Mouse (Mus musculus): Measurements from ENCODE around the gene 9530077C05Rik. TPM values are rescaled to one million over a fixed set of nuclear protein-coding genes. Genes with fewer than 3 reads are reported as not detected.

Gene 9530077C05Rik
- total and polyA plus RNA-seq, 2 experiments from 2014 or later: 14.1 to 16.3 TPM

DNA sequence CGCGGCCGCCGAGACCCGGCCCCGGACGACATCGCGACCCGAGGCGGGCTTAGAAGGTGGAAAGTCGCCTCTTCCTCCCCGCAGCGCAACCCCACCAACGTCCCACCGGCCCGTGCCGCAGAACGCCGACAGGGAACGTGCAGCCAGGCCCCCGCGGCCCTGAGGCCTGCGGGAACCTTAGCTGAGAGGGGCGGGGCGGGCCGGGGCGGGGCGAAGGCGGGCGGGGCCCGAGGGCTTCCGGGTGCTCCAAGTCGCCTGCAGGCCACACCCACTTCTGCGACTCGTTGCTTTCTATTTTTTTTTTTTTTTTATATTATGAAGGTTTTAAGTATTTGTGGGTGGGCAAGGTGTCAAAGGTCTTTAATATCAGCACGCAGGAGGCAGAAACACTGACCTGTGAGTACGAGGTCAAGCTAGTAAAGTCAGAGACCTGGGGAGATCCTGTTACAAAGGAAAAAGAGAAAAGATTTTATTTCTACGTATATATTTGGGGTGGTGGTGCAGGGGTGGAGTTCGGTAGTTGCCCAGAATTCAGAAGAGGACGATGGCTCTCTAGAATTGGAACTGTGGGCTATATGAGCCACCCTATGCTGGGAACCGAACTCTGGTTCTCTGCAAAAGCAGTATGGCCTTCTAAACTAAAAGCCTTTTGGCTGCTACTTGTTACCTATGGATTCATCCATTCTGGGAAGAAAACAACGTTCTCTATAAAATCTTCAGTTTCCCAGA lies 57.0 kb downstream of the 9530077C05Rik start:
- DNase-seq (peak; percentile 85), ATAC-seq (peak; percentile 91)
- Histone ChIP-seq H3K27ac (ENCODE audit: low read depth, low read length) (peak overlapping the region; percentile 91), H3K9ac (peak overlapping the region; percentile 97), H3K4me1 (ENCODE audit: insufficient read depth) (no peaks in the 10 kb centered on the region), H3K9me3 (ENCODE audit: low read length) (no peaks in the 10 kb centered on the region), H3K4me3 (ENCODE audit: low read depth, low read length) (peak overlapping the region; percentile 74), H3K4me2 (ENCODE audit: low read depth) (peak overlapping the region; percentile 69), H3K27me3 (ENCODE audit: insufficient read depth, low read length) (no peaks in the 10 kb centered on the region), H3K36me3 (ENCODE audit: insufficient read depth) (0 out of 2 replicates have a peak, but pooled peaks cover 3% of the 10 kb centered on the region)
- WGBS: 5% methylated on average over 37 of the region's 43 CpGs
- no peak for TF ChIP-seq CTCF (IDR thresholded peaks at IDR 0.05; ENCODE audit: low read depth)

- no peak for TF ChIP-seq CTCF (IDR thresholded peaks at IDR 0.05; ENCODE audit: low read depth)
- no peaks in the 10 kb centered on the region for H3K4me1 ChIP-seq (ENCODE audit: insufficient read depth)
- H3K27me3 ChIP-seq (ENCODE audit: insufficient read depth, low read length): no peaks in the 10 kb centered on the region
- DNase-seq (no peak), ATAC-seq (no peak)
- peak overlapping the region; percentile 69; the same call in 1 of the 2 replicates for H3K4me2 ChIP-seq (ENCODE audit: low read depth)
- no peak overlapping the region for H3K27ac ChIP-seq (ENCODE audit: low read depth, low read length)
- H3K9ac ChIP-seq: no peak overlapping the region
- 76% methylated on average over 8 of the region's 8 CpGs for WGBS
- no peaks in the 10 kb centered on the region for H3K9me3 ChIP-seq (ENCODE audit: low read length)
- H3K4me3 ChIP-seq (ENCODE audit: low read depth, low read length): no peak overlapping the region
- 0 out of 2 replicates have a peak, but pooled peaks cover 3% of the 10 kb centered on the region for H3K36me3 ChIP-seq (ENCODE audit: insufficient read depth)
These were observed 57.6 kb downstream of the 9530077C05Rik start for GRCm38 (mm10) chr9:22468899-22469259.

GRCm38 (mm10) chr9:22469643-22470042 lies 58.3 kb downstream of the 9530077C05Rik start, which contains the start of gene Rp9:
Gene Rp9 (minus strand): TSS chr9:22469743.
- 89% methylated on average over 3 of the region's 3 CpGs for WGBS
- H3K27ac ChIP-seq (ENCODE audit: low read depth, low read length): 0 out of 2 replicates have a peak within 1 kb of the TSS, but pooled peaks have one; percentile 91
- TF ChIP-seq CTCF (IDR thresholded peaks at IDR 0.05; ENCODE audit: low read depth): no peak
- peak within 1 kb of the TSS; percentile 74 for H3K4me3 ChIP-seq (ENCODE audit: low read depth, low read length)
- DNase-seq (no peak), ATAC-seq (no peak)
- H3K27me3 ChIP-seq (ENCODE audit: insufficient read depth, low read length): no peaks in the 10 kb centered on the region
- no peaks in the 10 kb centered on the region for H3K4me1 ChIP-seq (ENCODE audit: insufficient read depth)
- H3K9me3 ChIP-seq (ENCODE audit: low read length): no peaks in the 10 kb centered on the region
- H3K4me2 ChIP-seq (ENCODE audit: low read depth): peak within 1 kb of the TSS; percentile 69
- H3K9ac ChIP-seq: no peak within 1 kb of the TSS; the same call in 1 of the 2 replicates
- H3K36me3 ChIP-seq (ENCODE audit: insufficient read depth): 0 out of 2 replicates have a peak, but pooled peaks cover 3% of the 10 kb centered on the region

- DNase-seq (peak; percentile 96), ATAC-seq (peak; percentile 99)
- Histone ChIP-seq H3K27ac (ENCODE audit: low read depth, low read length) (peak within 1 kb of the TSS; percentile 73), H3K9ac (peak within 1 kb of the TSS; percentile 44), H3K4me3 (ENCODE audit: low read depth, low read length) (peak within 1 kb of the TSS; percentile 61), H3K4me2 (ENCODE audit: low read depth) (peak within 1 kb of the TSS; percentile 87), H3K36me3 (ENCODE audit: insufficient read depth) (no peaks in the 10 kb centered on the region), H3K9me3 (ENCODE audit: low read length) (no peaks in the 10 kb centered on the region), H3K4me1 (ENCODE audit: insufficient read depth) (no peaks in the 10 kb centered on the region), H3K27me3 (ENCODE audit: insufficient read depth, low read length) (no peaks in the 10 kb centered on the region)
- no peak for TF ChIP-seq CTCF (IDR thresholded peaks at IDR 0.05; ENCODE audit: low read depth)
- WGBS: under 1% methylated on average over 25 of the region's 25 CpGs
These were observed 64.1 kb downstream of the 9530077C05Rik start, which contains the start of gene Bbs9 for GRCm38 (mm10) chr9:22475424-22475868. Gene Bbs9 (plus strand): TSS chr9:22475715.

DNA sequence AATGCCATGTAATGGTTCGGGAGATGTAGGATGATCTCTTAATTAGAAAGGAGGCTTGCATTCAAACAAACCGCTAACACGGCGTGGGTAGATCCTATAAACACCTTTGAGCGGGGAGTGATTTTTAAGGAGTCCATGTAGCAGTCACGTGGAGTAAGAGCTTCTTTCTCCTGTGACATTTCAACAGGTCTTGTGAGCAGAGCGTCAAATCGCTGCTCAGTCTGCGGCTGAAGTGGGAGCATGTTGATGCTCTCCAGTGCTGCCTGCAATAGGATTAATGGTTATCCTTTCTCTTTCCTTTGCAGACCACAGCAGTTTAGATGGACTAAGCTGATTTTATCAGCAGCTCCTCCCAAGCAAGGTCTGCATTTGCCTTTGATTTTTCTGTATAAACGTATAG lies 65.0 kb downstream of the 9530077C05Rik start:
- Histone ChIP-seq H3K4me2 (ENCODE audit: low read depth) (peak overlapping the region; percentile 87), H3K36me3 (ENCODE audit: insufficient read depth) (no peaks in the 10 kb centered on the region), H3K9ac (peak overlapping the region; percentile 44), H3K27me3 (ENCODE audit: insufficient read depth, low read length) (no peaks in the 10 kb centered on the region), H3K4me1 (ENCODE audit: insufficient read depth) (no peaks in the 10 kb centered on the region), H3K4me3 (ENCODE audit: low read depth, low read length) (peak overlapping the region; percentile 61), H3K27ac (ENCODE audit: low read depth, low read length) (peak overlapping the region; percentile 73; the same call in 1 of the 2 replicates), H3K9me3 (ENCODE audit: low read length) (no peaks in the 10 kb centered on the region)
- 8% methylated on average over 10 of the region's 10 CpGs for WGBS
- no peak for TF ChIP-seq CTCF (IDR thresholded peaks at IDR 0.05; ENCODE audit: low read depth)
- peak; percentile 44 for DNase-seq
- no peak for ATAC-seq

DNA sequence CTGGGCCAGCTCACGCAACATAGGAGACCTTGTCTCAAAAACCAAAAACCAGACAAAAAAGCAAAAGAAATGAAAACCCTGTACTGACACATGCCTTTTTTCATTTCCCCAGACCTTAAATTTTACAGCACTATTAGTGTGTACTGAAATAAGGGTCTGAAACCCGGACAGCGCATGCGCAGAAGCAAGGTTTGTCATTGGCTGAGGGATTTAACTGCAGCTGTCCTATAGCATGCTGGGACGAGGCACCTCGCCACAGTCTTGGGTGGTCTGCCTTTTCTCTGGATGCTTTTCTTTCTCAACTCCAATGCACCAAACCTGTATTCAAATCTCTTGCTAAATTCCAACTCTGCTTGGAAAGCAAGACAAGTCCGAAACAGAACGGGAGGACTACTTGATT lies 67.6 kb downstream of the 9530077C05Rik start:
- WGBS: 90% methylated on average over 8 of the region's 8 CpGs
- no peaks in the 10 kb centered on the region for H3K9me3 ChIP-seq (ENCODE audit: low read length)
- H3K4me3 ChIP-seq (ENCODE audit: low read depth, low read length): no peak overlapping the region
- no peak for ATAC-seq
- H3K9ac ChIP-seq: no peak overlapping the region
- TF ChIP-seq CTCF (IDR thresholded peaks at IDR 0.05; ENCODE audit: low read depth): no peak
- no peak for DNase-seq
- no peaks in the 10 kb centered on the region for H3K27me3 ChIP-seq (ENCODE audit: insufficient read depth, low read length)
- H3K36me3 ChIP-seq (ENCODE audit: insufficient read depth): no peaks in the 10 kb centered on the region
- no peak overlapping the region for H3K27ac ChIP-seq (ENCODE audit: low read depth, low read length)
- H3K4me1 ChIP-seq (ENCODE audit: insufficient read depth): no peaks in the 10 kb centered on the region
- H3K4me2 ChIP-seq (ENCODE audit: low read depth): no peak overlapping the region

DNA sequence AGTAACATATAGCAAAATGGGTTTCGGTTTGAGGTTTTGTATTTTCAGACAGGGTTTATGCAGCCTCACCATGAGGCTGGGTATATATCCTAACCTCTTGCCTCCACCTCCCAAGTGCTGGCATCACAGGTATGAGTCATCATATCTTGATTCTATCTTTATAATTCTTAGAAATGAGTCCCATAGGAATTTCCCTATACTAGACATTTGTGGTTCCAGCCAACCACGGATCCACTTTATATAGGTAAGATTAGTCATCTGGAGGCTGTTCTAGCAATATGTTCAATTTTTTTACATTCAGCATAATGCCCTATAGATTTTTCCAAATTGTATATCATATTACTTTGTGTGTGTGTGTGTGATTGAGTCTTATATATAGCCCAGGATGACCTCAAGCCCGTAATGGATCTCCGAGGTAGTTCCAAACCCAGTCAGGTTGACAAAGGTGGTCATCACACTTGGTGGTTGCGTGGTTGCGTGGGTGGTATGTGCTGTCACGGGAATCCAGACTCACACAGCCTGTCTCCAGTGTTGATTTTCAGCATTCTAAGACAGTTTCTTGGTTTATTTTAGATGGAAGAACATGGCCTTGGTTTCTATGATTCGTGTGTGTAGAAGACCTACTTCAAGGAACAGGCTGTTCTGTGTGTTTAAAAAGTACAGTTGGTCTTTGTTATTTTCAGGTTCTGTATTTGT lies 72.7 kb downstream of the 9530077C05Rik start:
- Histone ChIP-seq H3K27me3 (ENCODE audit: insufficient read depth, low read length) (no peaks in the 10 kb centered on the region), H3K9ac (no peak overlapping the region), H3K36me3 (ENCODE audit: insufficient read depth) (no peaks in the 10 kb centered on the region), H3K4me1 (ENCODE audit: insufficient read depth) (no peaks in the 10 kb centered on the region), H3K27ac (ENCODE audit: low read depth, low read length) (no peak overlapping the region), H3K4me3 (ENCODE audit: low read depth, low read length) (no peak overlapping the region), H3K4me2 (ENCODE audit: low read depth) (no peak overlapping the region), H3K9me3 (ENCODE audit: low read length) (no peaks in the 10 kb centered on the region)
- ATAC-seq (no peak), DNase-seq (no peak)
- TF ChIP-seq CTCF (IDR thresholded peaks at IDR 0.05; ENCODE audit: low read depth): no peak
- 96% methylated on average over 8 of the region's 8 CpGs for WGBS

Data from forebrain, postnatal 0 days (tissue).